Mouse (Mus musculus) adrenal gland, postnatal 25 days (tissue): ENCODE results near the gene 4933405O20Rik. TPM values are rescaled to one million over a fixed set of nuclear protein-coding genes. Genes with fewer than 3 reads are reported as not detected.

Experiments used
- DNase-seq: peaks from one replicate; pipeline ENCODE4 v3.0.0; 2021; ENCODE audit warnings: mixed read lengths
- long read RNA-seq: library from polyadenylated mRNA; stranded (forward); transcript quantifications from one replicate; pipeline ENCODE4 v2.0.0, GENCODE M21; 2021
- total RNA-seq: library from RNA; stranded (reverse); gene quantifications from 2 replicates; pipeline ENCODE4 v1.2.3, GENCODE M21; 2021

The 4933405O20Rik gene
- total RNA-seq: not detected in 2 replicates
- long read RNA-seq: 0 reads

DNA sequence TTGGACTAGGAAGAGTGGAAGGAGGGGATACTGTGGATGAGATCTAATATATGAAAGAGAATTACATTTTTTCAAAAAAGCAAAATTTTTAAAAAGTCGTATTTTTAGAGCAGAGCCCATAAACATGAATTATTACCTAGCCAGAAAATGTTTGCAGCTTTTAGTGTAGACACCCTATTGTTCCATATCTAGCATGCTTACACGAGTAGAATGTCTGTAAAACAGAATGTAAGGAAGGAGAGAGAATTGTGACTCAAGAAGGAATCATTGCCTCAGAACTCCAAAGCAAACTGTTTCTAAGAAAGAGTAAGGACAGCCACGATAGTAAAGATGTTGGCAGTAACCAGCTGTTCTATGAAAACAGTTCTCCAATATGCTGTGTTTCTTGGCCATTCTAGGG is at the start of gene 4933405O20Rik:
Gene 4933405O20Rik, plus strand, starts transcription at position 301 of the 400 bp plus-strand sequence.
- no peak for DNase-seq

DNA sequence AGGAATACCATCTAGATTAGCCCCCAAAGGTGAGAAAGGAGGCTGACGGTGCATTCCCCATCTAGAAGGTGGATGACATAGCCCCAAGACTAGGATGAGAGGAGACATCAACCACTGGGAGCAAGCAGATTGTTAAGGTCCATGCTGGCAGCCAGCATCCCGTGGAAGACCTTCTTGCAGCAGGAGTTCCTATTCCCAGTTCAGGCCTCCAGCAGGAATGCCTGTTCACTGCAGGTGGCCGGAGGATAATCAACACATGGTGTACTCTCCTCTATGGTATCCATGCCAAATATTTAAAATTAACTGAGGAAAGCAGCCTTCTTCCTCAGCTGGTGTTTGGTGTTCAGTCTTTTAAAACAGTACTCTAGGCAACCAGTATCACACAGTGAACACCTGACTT is 49.4 kb upstream of the 4933405O20Rik start:
- DNase-seq: no peak

DNA sequence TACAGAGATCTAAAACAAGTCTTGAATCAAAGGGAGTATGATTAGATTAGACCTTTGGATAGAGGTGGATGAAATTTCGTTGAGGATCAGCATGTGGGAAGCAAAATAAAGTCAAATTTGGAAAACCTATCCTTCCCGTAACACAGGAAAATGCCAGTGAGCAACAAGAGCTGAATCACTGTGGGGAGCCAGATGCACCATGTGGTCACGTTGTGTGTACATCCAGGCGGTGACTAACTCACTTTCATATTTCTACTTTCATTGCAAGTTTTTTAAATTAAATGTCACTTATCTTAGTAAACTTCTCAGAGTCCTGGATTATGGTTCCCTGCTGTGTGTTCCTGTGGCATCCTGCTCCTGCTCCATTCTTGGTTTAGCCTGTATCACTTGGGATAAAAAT is 47.6 kb upstream of the 4933405O20Rik start:
- no peak for DNase-seq

DNA sequence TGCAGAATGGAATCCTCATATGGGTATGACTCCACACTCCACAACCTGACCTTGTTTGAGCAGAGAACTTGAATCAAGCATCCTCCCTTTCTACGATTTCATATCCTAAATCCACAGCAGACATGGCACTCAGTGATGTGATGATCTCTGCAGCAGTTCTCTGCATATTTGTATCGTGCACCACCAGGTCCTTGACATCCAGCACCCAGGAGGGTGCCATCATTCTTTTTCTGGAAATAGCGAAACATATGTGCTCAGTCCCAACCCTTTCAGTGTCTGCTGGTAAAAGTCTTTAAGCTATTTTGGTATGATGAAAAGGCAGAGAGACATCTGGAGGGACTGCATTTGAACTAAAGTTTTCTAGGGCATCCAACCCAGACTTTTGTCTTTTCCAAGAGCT is 36.3 kb upstream of the 4933405O20Rik start:
- DNase-seq: no peak

DNA sequence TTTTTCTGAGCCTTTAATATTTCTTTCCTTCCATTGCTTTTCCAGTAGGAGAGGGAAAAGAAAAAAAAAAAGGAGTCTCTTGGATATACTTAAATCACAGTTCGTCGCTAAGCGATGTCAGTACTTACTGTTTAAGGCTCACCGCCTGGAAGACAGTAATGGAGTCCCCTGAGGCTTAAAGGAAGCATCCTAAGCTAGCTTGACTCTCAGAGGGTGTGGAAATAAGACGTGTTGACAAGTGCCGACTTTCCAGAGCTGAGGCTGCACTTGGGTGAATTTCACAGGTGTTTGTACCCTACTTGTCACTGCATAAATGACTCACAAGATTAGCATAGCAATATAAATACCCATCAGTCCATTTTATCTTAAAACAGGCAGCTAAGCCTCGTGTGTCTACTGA is 25.1 kb upstream of the 4933405O20Rik start:
- DNase-seq: no peak

DNA sequence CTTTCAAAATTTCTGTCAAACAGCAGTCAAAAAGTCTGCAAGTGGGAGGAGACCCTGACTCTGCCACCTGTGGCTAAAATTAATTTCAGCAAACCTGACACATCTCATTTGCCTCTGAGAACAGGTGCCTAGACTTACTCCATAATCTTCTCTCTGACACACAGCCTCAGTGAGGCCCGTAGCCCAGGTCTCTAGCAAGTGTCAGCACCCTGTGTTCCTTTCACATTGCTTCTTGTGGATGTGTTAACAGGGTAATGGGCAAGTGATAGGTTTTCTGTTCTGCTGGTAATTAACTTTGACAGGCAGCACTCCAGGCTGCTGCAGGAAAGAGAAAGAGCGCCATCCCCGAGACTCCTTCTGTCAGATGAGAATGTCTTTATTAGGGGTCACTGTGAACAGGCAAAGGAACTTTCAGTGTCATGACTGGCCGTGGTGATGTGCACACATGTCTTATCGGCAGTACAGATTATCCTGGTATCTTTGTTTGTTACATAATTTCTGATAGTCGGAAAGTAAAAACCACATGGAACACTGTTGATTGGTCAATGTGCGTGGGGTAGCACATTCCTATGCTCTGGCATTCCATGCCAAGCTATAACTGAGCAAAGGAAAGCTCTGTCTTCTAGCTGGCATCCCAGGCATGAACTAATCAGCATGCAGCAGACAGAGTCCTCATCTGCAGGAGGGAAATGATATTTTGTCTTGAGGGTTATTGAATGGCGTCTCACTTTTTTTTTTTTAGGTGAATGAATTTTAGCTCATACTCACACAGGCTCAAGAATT is 10.2 kb upstream of the 4933405O20Rik start:
- no peak for DNase-seq

DNA sequence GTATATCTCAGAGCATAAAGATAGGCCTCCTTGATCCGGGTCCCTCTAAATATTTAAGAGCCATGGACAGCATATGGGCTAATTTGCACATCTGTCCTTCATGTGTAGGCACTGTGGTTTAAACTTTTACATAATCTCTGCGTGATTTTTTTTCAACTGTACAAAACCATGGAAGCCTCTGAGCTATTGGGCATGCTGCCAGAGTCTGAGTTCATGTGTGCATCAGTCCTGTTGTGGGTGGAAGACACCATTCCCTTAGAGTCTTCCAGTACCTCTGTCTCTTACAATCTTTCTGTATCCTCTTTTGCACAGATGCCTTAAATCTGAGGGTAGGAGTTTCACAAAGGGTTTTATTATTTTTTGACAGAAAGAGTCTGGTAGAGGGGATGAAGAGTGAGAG is 15.1 kb downstream of the 4933405O20Rik start:
- no peak for DNase-seq

DNA sequence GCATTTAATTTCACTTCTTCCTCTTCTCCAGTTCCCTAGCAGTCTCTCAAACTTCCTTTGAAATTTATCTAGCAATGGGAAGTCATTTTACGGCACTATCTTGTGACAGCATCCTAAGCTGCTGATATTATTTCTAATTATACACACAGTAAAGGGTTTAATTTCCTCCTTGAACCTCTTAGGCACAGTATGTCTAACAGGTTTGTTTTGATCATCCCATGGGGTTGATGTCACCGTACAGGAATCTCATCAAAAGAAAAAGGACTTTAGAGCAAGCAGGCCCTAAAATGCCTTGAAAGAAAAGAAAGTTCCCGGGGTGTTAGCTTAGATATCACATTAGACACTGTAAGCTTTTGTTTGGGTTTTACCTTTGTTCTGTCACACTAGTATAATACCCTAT is 30.2 kb downstream of the 4933405O20Rik start:
- no peak for DNase-seq

DNA sequence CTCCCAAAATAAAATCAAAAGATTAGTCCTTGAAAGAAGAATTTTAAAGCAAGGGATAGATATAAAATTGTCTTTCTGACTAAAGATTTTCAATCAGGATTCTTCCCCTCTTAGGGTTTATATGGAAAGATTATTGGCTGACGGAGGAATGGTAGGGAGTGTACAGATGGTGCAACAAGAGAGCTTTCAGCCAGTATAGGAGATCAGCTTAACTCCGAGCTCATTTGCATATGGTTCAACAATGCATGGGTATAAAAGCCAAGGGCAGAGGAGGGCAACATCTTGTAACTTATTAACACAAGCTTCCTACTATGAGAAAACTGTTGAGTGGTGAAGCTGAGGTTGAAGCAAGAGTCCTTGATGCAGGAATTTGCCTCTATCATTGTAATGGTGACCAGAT is 34.2 kb downstream of the 4933405O20Rik start:
- no peak for DNase-seq
